ENCODE assay signal across 26 mouse cellular contexts in genomic region chr9:92269829-92270404, GRCm38 (mm10). TPM values are rescaled to one million over a fixed set of nuclear protein-coding genes. Genes with fewer than 3 reads are reported as not detected.
DNase-seq lines count a peak whose midpoint lies in the region; ATAC-seq and TF ChIP-seq lines count a peak whose summit lies in the region.
"Had no signal": no experiment of that assay in that cellular context is flagged by ENCODE, and none has a peak within 500 bp of the region (broad histone marks: within the 10 kb centered on the region; RNA-seq: fewer than 3 reads in every experiment).

No protein-coding gene starts in this region.

- DNase-seq in heart, adult 11 months = peak; percentile 70
- DNase-seq in heart, adult 18-20 months = no peak
- peak; percentile 8 for DNase-seq in splenic B cell, adult 2 months (ENCODE audit: low read depth, low spot score)
- no peak for DNase-seq in urinary bladder, postnatal 14 days (ENCODE audit: low spot score)
- DNase-seq in kidney, adult 2 months = no peak
- no peak for DNase-seq in spleen, postnatal 4 days (ENCODE audit: low spot score in 2 of 2)
- DNase-seq: adrenal gland, adult 8-10 months; adrenal gland, postnatal 36 days; cerebellum, adult 11 months; cerebellum, adult 8-10 months; cerebellum, postnatal 14 days; gastrocnemius, adult 2 months; gastrocnemius, postnatal 25 days; heart, adult 2 months; heart, postnatal 14 days had no signal

- no peak for TF ChIP-seq POLR2A in kidney, adult 2 months (IDR thresholded peaks at IDR 0.05; ENCODE audit: low read depth, low read length)

- TF ChIP-seq CTCF in kidney, adult 2 months (conservative IDR thresholded peaks at IDR 0.05; ENCODE audit: insufficient read depth, insufficient read length, low read depth, low read length) = no peak

- no peaks in the 10 kb centered on the region; the same call in 1 of the 2 replicates for H3K36me3 ChIP-seq in splenic B cell, adult 2 months (ENCODE audit: control insufficient read depth, insufficient read depth, low read length, poor library complexity, severe bottlenecking)
- peaks cover 5% of the 10 kb centered on the region; the same call in 1 of the 2 replicates for H3K36me3 ChIP-seq in kidney, adult 2 months (ENCODE audit: control insufficient read depth, insufficient read depth, low read length)

- no peak overlapping the region for H3K4me3 ChIP-seq in kidney, adult 2 months (ENCODE audit: insufficient read depth, low read depth, low read length)
- H3K4me3 ChIP-seq: embryonic facial prominence, embryonic 10.5 days; gastrocnemius, adult 2 months; heart, adult 2 months; heart, embryonic 15.5 days had no signal

- H3K27me3 ChIP-seq in splenic B cell, adult 2 months (ENCODE audit: control insufficient read depth, insufficient read depth, low read length, poor library complexity, severe bottlenecking) = no peaks in the 10 kb centered on the region
- no peaks in the 10 kb centered on the region for H3K27me3 ChIP-seq in kidney, adult 2 months (replicated peaks; ENCODE audit: control insufficient read depth, insufficient read depth, low read length)
- H3K27me3 ChIP-seq: heart, embryonic 15.5 days had no signal

- peaks cover 46% of the 10 kb centered on the region for H3K4me1 ChIP-seq in kidney, adult 2 months (ENCODE audit: control insufficient read depth, insufficient read depth, low read length)
- H3K4me1 ChIP-seq: embryonic facial prominence, embryonic 10.5 days had no signal

- 73% methylated on average over 5 of the region's 5 CpGs for WGBS in kidney, adult 2 months

- H3K27ac ChIP-seq in kidney, adult 2 months (ENCODE audit: insufficient read depth, low read depth, low read length) = no peak overlapping the region; the same call in 1 of the 2 replicates
- H3K27ac ChIP-seq: embryonic facial prominence, embryonic 10.5 days; gastrocnemius, adult 2 months; hindbrain, embryonic 14.5 days had no signal

- peak; percentile 94 for ATAC-seq in granulocyte monocyte progenitor cell, adult 5-6 weeks (replicated peaks; ENCODE audit: poor library complexity, severe bottlenecking)
- ATAC-seq in megakaryocyte progenitor cell, adult 5-6 weeks (replicated peaks; ENCODE audit: poor library complexity) = peak; percentile 71
- ATAC-seq: forebrain, embryonic 14.5 days had no signal

RNA-seq across cellular contexts. Expression of gene Plscr2, which starts 5.5 kb away (rescaled TPM):
- total RNA-seq in heart, adult 18-20 months (2021) = 10 to 100 TPM; 24.2 to 28.6 TPM
- total RNA-seq in granulocyte monocyte progenitor cell, adult 5-6 weeks (2014; fragmentation: Nextera tagmentation) = not detected in 2 replicates
- total RNA-seq in granulocyte monocyte progenitor cell, adult 5-6 weeks (2017) = not detected in 2 replicates
- 0.30 TPM in 1 of 2 replicates, not detected in the other for total RNA-seq in megakaryocyte progenitor cell, adult 5-6 weeks (2015)
- not detected in 2 replicates for total RNA-seq in megakaryocyte progenitor cell, adult 5-6 weeks (2017)
- 193 and 201 TPM in 2 replicates for polyA plus RNA-seq in kidney, adult 2 months (2012; rRNA removed)

RNA-seq across cellular contexts. Expression of gene Plscr1, which starts 20.4 kb away (rescaled TPM):
- 10 to 100 TPM in 1 of 2 experiments, 1 to 10 TPM in 1; 9.0 to 10.9 TPM for total RNA-seq in heart, adult 18-20 months (2021)
- total RNA-seq in granulocyte monocyte progenitor cell, adult 5-6 weeks (2014; fragmentation: Nextera tagmentation) = 30.2 and 32.0 TPM in 2 replicates
- total RNA-seq in granulocyte monocyte progenitor cell, adult 5-6 weeks (2017) = 21.6 and 27.5 TPM in 2 replicates
- 47.3 and 65.8 TPM in 2 replicates for total RNA-seq in megakaryocyte progenitor cell, adult 5-6 weeks (2015)
- 28.2 and 37.0 TPM in 2 replicates for total RNA-seq in megakaryocyte progenitor cell, adult 5-6 weeks (2017)
- polyA plus RNA-seq in kidney, adult 2 months (2012; rRNA removed) = 21.7 and 26.1 TPM in 2 replicates

RNA-seq across cellular contexts. Expression of gene 1700057G04Rik, which starts 39.3 kb away (rescaled TPM):
- not detected for total RNA-seq in heart, adult 18-20 months (2021)
- not detected in 2 replicates for total RNA-seq in granulocyte monocyte progenitor cell, adult 5-6 weeks (2014; fragmentation: Nextera tagmentation)
- total RNA-seq in granulocyte monocyte progenitor cell, adult 5-6 weeks (2017) = not detected in 2 replicates
- not detected in 2 replicates for total RNA-seq in megakaryocyte progenitor cell, adult 5-6 weeks (2015)
- total RNA-seq in megakaryocyte progenitor cell, adult 5-6 weeks (2017) = not detected in 2 replicates
- not detected in 2 replicates for polyA plus RNA-seq in kidney, adult 2 months (2012; rRNA removed)
- total RNA-seq: adrenal gland, adult 8-10 months; adrenal gland, postnatal 36 days; ES-E14; gastrocnemius, adult 2 months; gastrocnemius, postnatal 25 days; heart, adult 2 months; heart, postnatal 14 days; hematopoietic stem cell, adult 5-6 weeks had no signal
- polyA plus RNA-seq: brain, embryonic 14.5 days; embryonic facial prominence, embryonic 10.5 days; embryonic facial prominence, embryonic 14.5 days; forebrain, embryonic 14.5 days; heart, adult 2 months; heart, embryonic 11.5 days; heart, embryonic 15.5 days; hindbrain, embryonic 14.5 days had no signal

Comparison
In these comparisons a context has a peak if more than half of its experiments do, and no peak if none do; other contexts are left out.
1. DNase-seq: peak in heart, adult 11 months (single experiment) and splenic B cell, adult 2 months (single experiment); none in heart, adult 18-20 months (0 of 2), urinary bladder, postnatal 14 days (single experiment), kidney, adult 2 months (single experiment) and spleen, postnatal 4 days (0 of 2).
2. RNA of gene Plscr2, which starts 5.5 kb away (total RNA-seq): 24.2 to 28.6 TPM in heart, adult 18-20 months; 0.30 TPM in megakaryocyte progenitor cell, adult 5-6 weeks and not detected in granulocyte monocyte progenitor cell, adult 5-6 weeks; every median in the first group is over 10 times any median in the second.